Mouse (Mus musculus) thymus, adult 2 months (tissue): ENCODE measurements around the gene Fam240a. TPM values are rescaled to one million over a fixed set of nuclear protein-coding genes. Genes with fewer than 3 reads are reported as not detected.

ENCODE experiments used
- DNase-seq: peaks from one replicate; pipeline ENCODE4 v3.0.0; 2021
- H3K27ac ChIP-seq: fragments of 200-500 bp; 2 replicates; pipeline ENCODE4 v1.5.1; 2012; ENCODE audit warnings: low read length, control low read depth; ENCODE audit not compliant: control insufficient read depth, insufficient read depth
- H3K27me3 ChIP-seq: fragments of 200-500 bp; 2 replicates; pipeline ENCODE4 v1.6.1; 2012; ENCODE audit warnings: mild to moderate bottlenecking, low read length, moderate library complexity, mixed read lengths; ENCODE audit not compliant: control insufficient read depth, insufficient read depth
- H3K36me3 ChIP-seq: fragments of 200-500 bp; 2 replicates; pipeline ENCODE4 v1.6.1; 2012; ENCODE audit warnings: mild to moderate bottlenecking, low read length, moderate library complexity; ENCODE audit not compliant: control insufficient read depth, insufficient read depth
- H3K4me1 ChIP-seq: fragments of 200-500 bp; replicated peaks from 2 replicates; pipeline ENCODE4 v1.6.1; 2012; ENCODE audit warnings: low read length; ENCODE audit not compliant: control insufficient read depth, insufficient read depth
- H3K4me3 ChIP-seq: fragments of 200-500 bp; 2 replicates; pipeline ENCODE4 v1.5.1; 2012; ENCODE audit warnings: mild to moderate bottlenecking, low read length, control low read depth, moderate library complexity; ENCODE audit not compliant: control insufficient read depth, insufficient read depth
- CTCF ChIP-seq: fragments of 200-500 bp; IDR thresholded peaks from 2 replicates; pipeline ENCODE4 v1.5.1; 2012; ENCODE audit warnings: mild to moderate bottlenecking, control low read depth, low read length, moderate library complexity, borderline replicate concordance; ENCODE audit not compliant: control insufficient read depth, poor library complexity, insufficient read depth; ENCODE audit errors: extremely low read depth
- POLR2A ChIP-seq: fragments of 200-500 bp; IDR thresholded peaks from 2 replicates; pipeline ENCODE4 v1.6.1; 2012; ENCODE audit warnings: mild to moderate bottlenecking, low read length, control low read depth, moderate library complexity; ENCODE audit not compliant: control insufficient read depth, poor library complexity, insufficient read depth; ENCODE audit errors: extremely low read depth
- WGBS: fragments of 180-500 bp; shearing (Covaris S2); methylation state at CpG from one replicate; pipeline ENCODE4 v1.1.7; 2018; 5-methylcytosine and 5-hydroxymethylcytosine counted together
- polyA plus RNA-seq: library from polyadenylated mRNA; depleted of rRNA; stranded (reverse); fragments of >200 nt; gene quantifications from 2 replicates; pipeline ENCODE4 v1.2.3, GENCODE M21; 2012

Gene Fam240a
- polyA plus RNA-seq, 1 experiment = 0.74 TPM

DNA sequence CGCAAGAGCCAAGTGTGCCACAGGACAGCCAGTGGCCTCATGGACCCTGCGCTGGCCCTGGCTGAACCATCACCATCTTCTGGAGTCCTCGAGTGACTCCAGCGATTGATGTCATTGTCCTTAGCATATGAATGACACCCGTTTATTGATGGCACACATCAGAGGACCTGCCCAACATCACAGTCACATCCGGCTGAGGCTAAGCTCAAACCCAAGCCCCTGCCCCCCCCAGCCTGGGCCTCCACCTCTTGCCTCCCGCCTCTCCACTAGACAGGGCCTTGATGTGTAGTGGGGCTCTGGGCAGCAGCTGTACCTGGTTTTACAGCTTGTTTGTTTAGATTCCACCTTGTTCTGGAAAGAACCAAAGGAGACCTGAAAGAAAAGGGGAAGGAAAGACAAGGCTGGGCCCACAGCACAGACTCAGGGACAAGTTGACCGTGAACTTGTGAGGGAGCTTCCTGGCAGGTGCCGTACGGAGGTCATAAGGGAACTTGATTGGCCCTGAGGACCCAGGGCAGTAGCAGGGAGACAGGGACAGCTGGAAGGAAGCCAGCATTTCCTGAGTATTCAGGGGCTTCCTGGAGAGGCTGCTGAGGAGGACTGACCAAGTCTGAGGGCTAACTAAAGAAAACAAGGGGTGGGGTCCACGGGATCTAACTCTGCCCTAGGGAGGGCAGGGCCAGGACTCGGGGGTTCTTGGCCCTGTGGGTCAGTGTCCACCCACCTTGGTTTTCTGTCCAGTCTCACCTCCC, 25.4 kb downstream of the Fam240a start:
- Histone ChIP-seq H3K36me3 (peaks cover 22% of the 10 kb centered on the region), H3K4me1 (peaks cover 87% of the 10 kb centered on the region), H3K4me3 (no peak overlapping the region), H3K27ac (no peak overlapping the region), H3K27me3 (no peaks in the 10 kb centered on the region)
- TF ChIP-seq POLR2A (no peak), CTCF (no peak)
- WGBS = 53% methylated on average over 12 of the region's 12 CpGs
- no peak for DNase-seq

DNA sequence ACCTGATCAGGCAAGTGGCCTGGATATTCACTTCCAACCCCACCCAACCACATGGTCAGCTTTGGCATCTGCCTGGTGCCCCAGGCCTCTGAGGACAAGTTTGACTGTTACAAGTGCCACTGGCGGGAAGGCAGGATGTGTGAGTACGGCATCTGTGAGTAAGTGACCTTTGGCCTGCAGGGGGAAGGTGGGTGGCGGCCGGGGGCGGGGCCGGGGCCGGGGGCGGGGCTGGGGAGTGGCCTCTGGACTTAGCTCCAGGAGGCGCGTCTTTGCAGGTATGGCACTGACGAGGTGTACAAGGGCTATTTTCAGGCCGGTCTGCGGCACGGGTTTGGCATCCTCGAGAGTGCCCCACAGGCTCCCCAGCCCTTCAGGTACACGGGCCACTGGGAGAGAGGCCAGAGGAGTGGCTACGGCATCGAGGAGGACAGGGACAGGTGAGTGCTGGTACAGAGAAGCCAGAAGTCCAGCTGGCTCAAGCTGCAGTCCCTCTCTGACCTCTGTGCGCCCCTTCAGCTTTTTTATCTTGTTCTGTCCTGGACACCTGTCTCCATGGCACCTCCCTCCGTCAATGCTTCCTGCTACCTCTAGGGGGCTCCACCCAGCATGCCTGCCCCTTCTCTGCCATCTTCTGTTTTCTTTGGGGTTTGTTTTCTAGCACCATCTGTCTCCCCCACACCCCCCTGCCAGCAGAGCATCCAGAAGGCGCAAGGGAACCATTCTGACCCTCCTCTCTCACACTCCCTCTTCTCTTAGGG, 26.5 kb downstream of the Fam240a start:
- no peak for TF ChIP-seq POLR2A
- TF ChIP-seq CTCF = peak; percentile 17; the same call in 1 of the 2 replicates
- peak; percentile 3 for DNase-seq
- Histone ChIP-seq H3K4me1 (peaks cover 87% of the 10 kb centered on the region), H3K27me3 (no peaks in the 10 kb centered on the region), H3K36me3 (peaks cover 25% of the 10 kb centered on the region), H3K27ac (no peak overlapping the region), H3K4me3 (no peak overlapping the region)
- WGBS = 86% methylated on average over 21 of the region's 21 CpGs

DNA sequence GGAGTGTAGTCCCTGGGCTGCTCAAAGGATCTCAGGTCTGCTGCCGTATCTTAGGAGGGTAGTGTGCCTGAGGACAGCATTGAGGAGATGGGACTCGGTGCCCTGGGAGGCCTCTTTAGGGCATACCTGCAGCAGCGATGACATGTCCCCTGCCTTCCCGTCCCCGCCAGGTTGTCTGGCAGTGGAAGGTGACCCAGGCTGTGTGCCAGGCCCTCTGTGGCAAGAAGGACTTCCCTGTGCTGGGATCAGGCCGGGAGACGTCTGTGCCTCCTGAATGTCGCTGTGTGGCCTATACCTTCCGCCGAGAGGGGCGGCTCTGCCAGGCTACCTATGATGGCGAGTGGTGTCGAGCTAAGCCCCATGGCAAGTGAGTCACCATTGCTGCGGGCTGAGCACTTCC, 27.7 kb downstream of the Fam240a start:
- Histone ChIP-seq H3K27ac (peak overlapping the region; percentile 56; the same call in 1 of the 2 replicates), H3K27me3 (no peaks in the 10 kb centered on the region), H3K36me3 (peaks cover 25% of the 10 kb centered on the region), H3K4me3 (no peak overlapping the region), H3K4me1 (peaks cover 84% of the 10 kb centered on the region)
- TF ChIP-seq CTCF (no peak), POLR2A (no peak)
- WGBS = 97% methylated on average over 14 of the region's 14 CpGs
- no peak for DNase-seq

DNA sequence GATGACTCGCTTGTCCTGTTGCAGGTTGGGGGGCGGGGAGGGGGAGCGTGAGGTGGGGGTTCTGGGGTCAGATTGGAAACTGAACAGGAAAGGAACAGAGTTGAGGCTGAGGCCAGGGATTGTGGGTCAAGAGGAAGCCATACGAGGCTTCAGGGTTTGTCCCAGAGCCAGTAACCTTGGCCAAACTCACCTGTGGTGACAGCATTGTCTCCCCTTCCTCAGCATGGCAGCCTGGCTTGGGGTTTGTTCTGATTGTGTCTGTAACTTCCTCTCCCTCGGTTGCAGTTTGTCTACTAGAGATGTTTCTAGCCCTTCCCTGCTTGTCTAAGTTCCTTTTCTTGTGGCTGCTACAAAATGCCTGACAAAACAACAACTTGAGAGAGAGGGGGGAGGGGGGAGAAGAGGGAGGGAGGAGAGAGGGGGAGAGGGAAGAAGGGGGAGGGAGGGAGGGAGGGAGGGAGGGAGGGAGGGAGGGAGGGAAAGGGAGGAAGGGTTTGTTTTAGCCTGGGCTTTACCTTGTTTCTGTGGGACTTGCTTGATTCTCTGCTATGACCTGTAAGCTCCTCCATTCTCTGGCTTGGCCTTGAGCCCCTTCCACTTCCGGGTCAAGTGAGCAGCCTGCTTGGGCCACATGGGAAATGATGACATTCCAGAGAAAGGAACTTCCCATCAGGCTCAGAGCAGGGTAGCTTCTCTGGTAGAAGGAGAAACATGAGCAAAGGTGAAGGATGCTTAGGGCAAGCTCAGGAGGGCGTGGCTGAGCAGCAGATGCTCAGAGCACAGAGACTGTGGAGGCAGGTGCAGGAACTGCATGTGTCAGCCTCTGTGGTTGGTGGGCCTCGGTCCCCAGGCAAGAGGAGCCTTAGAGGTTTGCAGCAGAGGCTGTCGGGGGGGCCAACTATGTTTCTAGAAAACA, 29.0 kb downstream of the Fam240a start:
- H3K4me1 ChIP-seq = peaks cover 75% of the 10 kb centered on the region
- WGBS = 33% methylated on average over 9 of the region's 9 CpGs
- peak; percentile 74 for DNase-seq
- TF ChIP-seq CTCF = peak; percentile 47; the same call in 1 of the 2 replicates
- no peak for TF ChIP-seq POLR2A
- no peaks in the 10 kb centered on the region for H3K27me3 ChIP-seq
- no peak overlapping the region for H3K4me3 ChIP-seq
- peak overlapping the region; percentile 94 for H3K27ac ChIP-seq
- H3K36me3 ChIP-seq = peaks cover 25% of the 10 kb centered on the region

- DNase-seq = peak; percentile 25
- H3K4me3 ChIP-seq = no peak overlapping the region
- WGBS = 82% methylated on average over 7 of the region's 7 CpGs
- H3K27me3 ChIP-seq = no peaks in the 10 kb centered on the region
- peak overlapping the region; percentile 12; the same call in 1 of the 2 replicates for H3K27ac ChIP-seq
- no peak for TF ChIP-seq POLR2A
- TF ChIP-seq CTCF = no peak
- 0 out of 2 replicates have a peak, but pooled peaks cover 5% of the 10 kb centered on the region for H3K36me3 ChIP-seq
- peaks cover 72% of the 10 kb centered on the region for H3K4me1 ChIP-seq
Observed at GRCm38 (mm10) chr9:110881953-110882352, 34.7 kb downstream of the Fam240a start.

DNA sequence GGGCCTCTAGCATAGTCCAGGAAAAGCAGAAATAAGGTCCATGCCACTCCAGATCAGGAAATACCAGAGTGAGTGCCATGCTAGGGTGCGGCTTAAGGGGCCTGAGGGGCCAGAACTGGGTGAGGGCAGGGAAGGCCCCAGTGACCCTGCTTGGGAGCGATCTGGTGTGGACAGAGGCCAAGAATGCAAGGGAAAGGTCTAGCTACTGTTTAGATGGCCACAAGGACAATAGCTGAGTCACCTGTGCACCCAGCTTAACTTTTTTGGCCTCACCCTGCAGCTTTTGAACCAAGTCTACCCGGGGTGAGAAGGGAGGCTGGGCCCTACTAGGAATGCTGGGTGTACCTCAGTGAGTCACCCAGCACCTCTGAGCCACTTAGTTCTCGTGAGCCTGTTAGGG, 35.9 kb downstream of the Fam240a start:
- TF ChIP-seq POLR2A (no peak), CTCF (no peak)
- Histone ChIP-seq H3K4me1 (peaks cover 60% of the 10 kb centered on the region), H3K36me3 (no peaks in the 10 kb centered on the region), H3K27me3 (no peaks in the 10 kb centered on the region), H3K4me3 (peak overlapping the region; percentile 61), H3K27ac (peak overlapping the region; percentile 31)
- 82% methylated on average over 4 of the region's 4 CpGs for WGBS
- no peak for DNase-seq
